Mouse (Mus musculus) stomach, postnatal 0 days (tissue): ENCODE measurements around the gene Lrrc3.

Experiments
- CTCF ChIP-seq: IDR thresholded peaks from 2 replicates; pipeline ENCODE4 v1.5.1; 2016; ENCODE audit warnings: antibody characterized with exemption, low read depth, mild to moderate bottlenecking, moderate library complexity
- EP300 ChIP-seq: optimal IDR thresholded peaks from 2 replicates; pipeline ENCODE3; 2016; ENCODE audit warnings: antibody characterized with exemption

DNA sequence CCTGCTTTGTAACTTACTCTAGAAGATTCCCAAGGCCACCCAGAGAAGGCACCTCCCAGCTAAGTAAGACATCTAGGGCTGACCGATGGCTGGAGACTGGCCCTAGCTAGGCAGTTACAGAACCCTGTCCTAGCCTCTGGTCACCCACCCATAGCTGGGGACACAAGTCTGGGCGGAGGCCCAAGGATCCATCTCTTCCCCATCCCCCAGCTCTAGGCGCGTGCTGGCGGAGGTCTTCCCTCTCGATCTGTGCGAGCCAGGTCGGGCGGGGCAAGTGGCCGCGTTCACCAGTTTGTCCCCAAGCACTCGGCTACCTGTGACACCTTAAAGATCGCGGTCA is 495 bp downstream of the Lrrc3 start:
- TF ChIP-seq CTCF (no peak), EP300 (no peak)
